Mouse (Mus musculus) Patski (cell line): ENCODE data around the gene Pcsk6. TPM values are rescaled to one million over a fixed set of nuclear protein-coding genes. Genes with fewer than 3 reads are reported as not detected.

Experiments
- ATAC-seq: fragments of 100-300 bp; one replicate; pipeline ENCODE4 v1.8.0; 2021
- CTCF ChIA-PET: fragments of 350-600 bp; sonication (Branson Sonifier 250); formaldehyde crosslinking; loops from one replicate; lab custom pipeline; 2022; ENCODE audit warnings: inconsistent platforms; lab: Charles Lee
- POLR2A ChIA-PET: fragments of 350-600 bp; sonication (Branson Sonifier 250); formaldehyde crosslinking; loops from one replicate; lab custom pipeline; 2022; ENCODE audit warnings: antibody characterized with exemption, inconsistent platforms; lab: Charles Lee
- DNase-seq: peaks from one replicate; pipeline ENCODE4 v3.0.0-alpha.2; 2011; ENCODE audit warnings: low read depth, low spot score
- H3K27me3 ChIP-seq: fragments of 371-371 bp; one replicate; pipeline ENCODE4 v1.5.1; 2021
- CTCF ChIP-seq: fragments of 100-300 bp; IDR thresholded peaks from one replicate; pipeline ENCODE4 v1.5.1; 2021
- in situ Hi-C: fragments of 300-500 bp; cut with MboI; formaldehyde crosslinking; loops from 3 replicates; pipeline ENCODE4 v1.11.1; 2018; ENCODE audit warnings: low pct_unique_long_range_greater_than_20kb, mixed read lengths
- polyA plus RNA-seq: library from polyadenylated mRNA; unstranded; gene quantifications from one replicate; pipeline ENCODE4 v1.2.3, GENCODE M21; 2021

The Pcsk6 gene
- polyA plus RNA-seq, 1 experiment from 2014 or later, result 3.0 TPM

DNA sequence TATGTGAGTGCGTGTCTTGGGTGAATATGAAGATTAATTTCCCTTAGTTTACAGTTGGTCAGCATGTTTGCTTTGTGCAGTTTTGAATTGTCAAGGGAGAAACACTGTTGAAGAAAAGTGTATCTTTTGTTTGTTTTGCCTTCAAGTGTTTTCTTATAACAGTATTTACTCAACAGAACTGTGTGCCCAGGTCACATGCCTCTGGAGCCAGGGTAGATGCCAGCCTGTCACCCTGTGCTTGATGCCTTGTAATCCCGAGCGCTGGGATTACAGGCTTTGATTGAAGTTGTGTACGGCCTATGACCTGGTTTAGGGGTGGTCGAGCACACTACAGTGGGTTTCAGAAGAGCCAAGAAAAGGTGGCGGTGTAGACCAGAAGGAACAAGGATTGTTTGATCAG is 222.2 kb downstream of the Pcsk6 start:
- no peak for TF ChIP-seq CTCF
- ATAC-seq (no peak), DNase-seq (no peak)
- ChIA-PET POLR2A (no interaction called here), CTCF (interaction anchor here (1.1 kb wide), 1 partner anchor 18 kb away, joined by 3 read pairs; no protein-coding TSS in a partner anchor)
- no peaks in the 10 kb centered on the region for H3K27me3 ChIP-seq
- in situ Hi-C loops, result no loop called here

DNA sequence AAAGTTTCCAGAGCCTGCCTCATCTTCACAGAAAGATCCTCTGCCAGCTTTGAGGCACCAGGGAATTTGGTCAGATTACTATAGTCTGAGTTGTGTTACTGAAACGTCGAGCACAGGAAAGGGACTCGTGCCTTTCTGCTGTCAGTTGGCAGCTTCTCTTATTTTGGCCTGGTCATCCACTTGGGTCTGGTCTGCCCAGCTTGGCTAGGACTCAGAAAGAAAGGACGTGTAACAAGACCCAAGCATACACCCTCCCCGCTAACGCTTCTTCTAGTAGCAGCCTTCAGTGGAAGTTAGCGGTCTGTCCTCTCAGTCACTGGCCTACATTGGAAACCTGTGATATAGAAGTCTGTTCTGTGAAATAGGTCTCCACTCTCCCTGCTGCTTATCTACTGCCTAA is 223.0 kb downstream of the Pcsk6 start:
- no peak for DNase-seq
- in situ Hi-C loops, result no loop called here
- TF ChIP-seq CTCF, result no peak
- POLR2A ChIA-PET, result no interaction called here
- no peaks in the 10 kb centered on the region for H3K27me3 ChIP-seq
- CTCF ChIA-PET, result no interaction called here
- ATAC-seq, result no peak

DNA sequence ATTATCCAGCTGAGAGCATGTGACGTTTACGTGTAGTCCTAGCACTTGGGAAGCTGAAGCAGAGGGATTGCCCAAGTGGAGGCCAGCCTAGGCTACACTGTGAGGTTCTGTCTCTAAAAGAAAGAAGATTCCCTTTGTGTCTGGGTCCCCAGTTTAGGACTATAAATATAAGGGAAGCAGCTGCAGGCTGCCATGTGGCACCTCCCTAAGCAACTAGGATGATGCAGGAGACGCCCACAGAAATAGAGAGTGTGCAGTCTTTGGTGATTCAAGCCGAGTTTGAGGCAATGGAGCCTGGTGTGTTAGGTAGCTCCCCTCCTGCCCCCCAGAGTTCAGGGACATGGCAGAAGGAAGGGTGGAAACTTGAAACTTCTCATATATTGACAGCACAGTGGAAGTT is 226.1 kb downstream of the Pcsk6 start:
- TF ChIP-seq CTCF, result no peak
- no peak for ATAC-seq
- ChIA-PET POLR2A (no interaction called here), CTCF (no interaction called here)
- in situ Hi-C loops, result no loop called here
- H3K27me3 ChIP-seq, result no peaks in the 10 kb centered on the region
- DNase-seq, result no peak

DNA sequence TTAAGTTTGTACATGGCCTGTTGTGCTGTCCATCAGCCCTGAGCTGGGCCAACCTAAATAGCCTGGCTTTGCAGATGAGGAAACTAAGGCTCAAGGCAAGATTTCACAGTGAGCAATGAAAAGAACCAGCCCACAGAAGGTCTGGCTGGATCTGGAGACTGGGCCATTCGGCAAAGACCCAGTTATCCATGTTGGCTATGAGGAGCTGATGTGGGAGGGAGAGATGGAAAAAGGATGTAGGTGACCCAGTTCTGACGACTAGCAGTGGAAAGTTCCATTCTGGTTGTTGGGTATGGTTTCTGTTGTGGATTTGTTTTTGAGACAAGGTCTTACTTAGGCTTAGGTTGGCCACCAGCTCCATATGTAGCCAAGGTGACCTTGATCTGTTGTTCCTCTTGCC is 226.5 kb downstream of the Pcsk6 start:
- POLR2A ChIA-PET, result no interaction called here
- no peaks in the 10 kb centered on the region for H3K27me3 ChIP-seq
- CTCF ChIA-PET, result no interaction called here
- DNase-seq, result no peak
- no peak for TF ChIP-seq CTCF
- ATAC-seq, result no peak
- in situ Hi-C loops, result no loop called here

DNA sequence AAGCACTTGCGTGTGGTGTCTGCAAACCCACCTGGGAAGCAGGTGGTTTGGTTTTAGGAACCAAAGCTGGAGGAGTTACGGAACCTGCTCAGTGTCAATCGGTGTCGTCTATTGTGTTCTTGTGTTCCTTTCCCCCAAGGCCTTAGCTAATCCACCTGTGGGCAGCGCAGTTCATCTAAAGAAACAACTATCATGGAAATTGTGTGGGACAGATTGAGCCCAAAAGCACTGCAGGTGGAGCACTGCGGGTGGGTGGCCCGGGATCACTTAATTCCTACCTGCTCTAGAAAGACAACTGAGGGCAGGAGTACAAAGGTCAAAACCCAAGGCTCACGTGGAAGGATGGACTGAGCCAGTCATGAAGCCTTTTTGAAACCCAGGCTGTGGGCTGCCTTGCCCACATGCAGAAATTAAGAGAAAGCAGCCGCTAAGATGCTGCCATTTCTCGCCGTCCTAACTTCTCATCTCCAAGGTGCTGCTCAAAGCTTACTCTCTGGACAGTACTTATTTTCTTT is 229.2 kb downstream of the Pcsk6 start:
- DNase-seq (no peak), ATAC-seq (no peak)
- no peak for TF ChIP-seq CTCF
- no peaks in the 10 kb centered on the region for H3K27me3 ChIP-seq
- ChIA-PET POLR2A (no interaction called here), CTCF (interaction anchor here (1.2 to 2.1 kb wide), 5 partner anchors 9 to 305 kb away, joined by 3 to 8 read pairs (median 4); partner anchors contain the start of gene Selenos)
- in situ Hi-C loops, result no loop called here

DNA sequence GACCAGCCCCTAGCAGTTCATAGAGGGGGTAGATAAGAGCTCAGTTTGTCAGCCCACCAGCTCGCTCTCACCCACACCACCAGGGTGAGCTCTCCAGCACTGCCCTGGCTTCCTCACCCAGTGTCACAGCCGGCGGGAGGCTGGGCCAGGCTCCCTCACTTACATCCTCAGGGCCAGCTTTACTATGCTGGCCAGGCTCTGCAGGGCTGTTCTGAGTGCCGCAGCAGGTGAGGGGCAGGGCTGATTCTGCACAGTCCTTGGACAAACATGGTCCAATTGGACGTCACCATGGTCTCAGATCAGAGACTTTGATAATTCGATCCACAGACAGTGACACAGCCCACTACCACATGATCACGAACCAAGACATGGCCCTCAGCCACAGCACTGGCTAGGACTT is 230.0 kb downstream of the Pcsk6 start:
- ChIA-PET POLR2A (interaction anchor here (0.6 to 0.7 kb wide), 2 partner anchors 217 to 647 kb away, joined by 3 read pairs; no protein-coding TSS in a partner anchor), CTCF (interaction anchor here (1.2 to 2.1 kb wide), 2 partner anchors 10 to 14 kb away, joined by 3 to 4 read pairs; no protein-coding TSS in a partner anchor)
- no peaks in the 10 kb centered on the region for H3K27me3 ChIP-seq
- in situ Hi-C loops, result no loop called here
- no peak for TF ChIP-seq CTCF
- DNase-seq, result no peak
- no peak for ATAC-seq

DNA sequence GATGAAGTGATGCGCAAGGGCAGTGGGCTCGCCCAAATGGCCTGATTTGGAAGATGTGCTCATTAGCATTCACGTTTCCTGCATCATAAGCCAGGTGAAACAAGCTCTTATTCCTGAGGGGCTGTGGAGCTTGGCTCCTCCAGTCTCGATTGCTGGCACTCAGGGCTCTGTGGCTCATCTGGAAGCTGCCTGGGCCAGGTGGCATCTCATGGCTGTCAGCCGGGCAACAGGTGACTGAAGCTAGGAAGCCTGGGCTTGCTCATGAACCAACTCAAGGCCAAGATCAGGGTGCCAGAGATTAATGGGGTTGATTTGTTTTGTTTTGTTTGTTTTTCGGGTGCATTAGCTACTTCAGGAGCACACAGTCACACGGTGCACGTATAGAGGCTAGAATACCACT is 231.1 kb downstream of the Pcsk6 start:
- CTCF ChIA-PET, result interaction anchor here (2.2 kb wide), 1 partner anchor 9 kb away, joined by 7 read pairs; no protein-coding TSS in a partner anchor
- TF ChIP-seq CTCF, result no peak
- in situ Hi-C loops, result no loop called here
- ATAC-seq, result no peak
- H3K27me3 ChIP-seq, result no peaks in the 10 kb centered on the region
- POLR2A ChIA-PET, result no interaction called here
- DNase-seq, result no peak

DNA sequence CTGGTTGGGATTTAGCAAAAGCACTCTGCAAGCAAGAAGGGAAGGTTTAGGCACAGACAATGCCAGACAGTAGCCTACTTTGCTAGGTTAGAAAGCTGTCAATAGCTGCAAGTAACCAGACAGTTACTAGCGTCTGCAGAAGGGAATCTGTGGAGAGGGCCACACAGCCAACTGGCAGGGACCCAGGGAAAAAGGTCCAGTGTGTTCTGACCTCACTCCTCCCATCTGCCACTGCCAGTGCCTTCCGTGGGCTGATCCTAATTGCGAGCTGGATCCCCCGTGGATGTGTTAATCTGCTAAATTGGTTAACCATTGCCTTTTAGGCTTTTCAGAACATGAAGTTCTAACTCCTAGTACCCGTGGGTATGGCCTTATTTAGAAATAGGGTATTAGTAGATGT is 232.6 kb downstream of the Pcsk6 start:
- H3K27me3 ChIP-seq, result no peaks in the 10 kb centered on the region
- TF ChIP-seq CTCF, result no peak
- ChIA-PET POLR2A (no interaction called here), CTCF (interaction anchor here (2.2 kb wide), 1 partner anchor 8 kb away, joined by 7 read pairs; no protein-coding TSS in a partner anchor)
- in situ Hi-C loops, result no loop called here
- no peak for DNase-seq
- ATAC-seq, result no peak

DNA sequence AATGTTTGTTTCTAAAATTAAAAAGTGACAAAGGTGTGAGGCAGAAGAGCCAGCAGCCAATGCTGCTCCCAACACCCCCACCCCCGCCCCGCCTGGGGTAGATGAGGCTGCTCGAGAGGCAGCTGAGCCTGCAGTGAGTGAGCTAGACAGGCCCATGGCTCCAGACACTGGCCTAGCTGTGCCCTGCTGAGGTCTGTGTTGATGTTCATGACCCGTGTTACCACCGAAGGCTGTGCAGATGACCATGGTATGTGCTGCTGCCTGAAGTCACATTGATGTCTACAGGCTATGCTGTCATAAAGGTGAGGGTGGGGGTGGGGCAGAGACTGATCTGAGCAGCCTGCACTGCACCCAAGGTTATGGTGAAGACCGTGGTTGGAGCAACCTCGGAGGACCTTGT is 237.3 kb downstream of the Pcsk6 start:
- ChIA-PET CTCF (interaction anchor here (0.9 to 2.1 kb wide), 3 partner anchors 9 to 151 kb away, joined by 3 to 7 read pairs (median 4); no protein-coding TSS in a partner anchor), POLR2A (interaction anchor here (0.5 kb wide), 1 partner anchor 195 kb away, joined by 3 read pairs; no protein-coding TSS in a partner anchor)
- DNase-seq (no peak), ATAC-seq (no peak)
- no peaks in the 10 kb centered on the region for H3K27me3 ChIP-seq
- no peak for TF ChIP-seq CTCF
- in situ Hi-C loops, result no loop called here

Other genes with a start within 250 kb of the Pcsk6 start
- gene Tarsl2, start 216.8 kb upstream of the Pcsk6 start, polyA plus RNA-seq, result 15.0 TPM
- gene Tm2d3, start 170.6 kb upstream of the Pcsk6 start, polyA plus RNA-seq, result 75.2 TPM
- gene Gm45213, start 181.9 kb downstream of the Pcsk6 start, polyA plus RNA-seq, result not detected
- gene Snrpa1, start 197.3 kb downstream of the Pcsk6 start, polyA plus RNA-seq, result 54.6 TPM
- 95.1 TPM for gene Selenos, start 217.9 kb downstream of the Pcsk6 start, polyA plus RNA-seq
- gene Chsy1, start 247.8 kb downstream of the Pcsk6 start, polyA plus RNA-seq, result 15.1 TPM